Mouse (Mus musculus) kidney, adult 2 months (tissue): ENCODE data around the gene Cd34. TPM values are rescaled to one million over a fixed set of nuclear protein-coding genes. Genes with fewer than 3 reads are reported as not detected.
A peak's percentile ranks its signal among the peaks of the same experiment; 100 is the strongest.

Source experiments
- DNase-seq: peaks from one replicate; pipeline ENCODE4 v3.0.0; 2021
- H3K27ac ChIP-seq: fragments of 200-500 bp; 2 replicates; pipeline ENCODE4 v1.5.1; 2012; ENCODE audit warnings: low read depth, low read length, control low read depth, inconsistent platforms; ENCODE audit not compliant: insufficient read depth
- H3K27me3 ChIP-seq: fragments of 200-500 bp; replicated peaks from 2 replicates; pipeline ENCODE4 v1.6.1; 2012; ENCODE audit warnings: mild to moderate bottlenecking, moderate library complexity, low read length, inconsistent platforms; ENCODE audit not compliant: control insufficient read depth, insufficient read depth
- H3K36me3 ChIP-seq: fragments of 200-500 bp; 2 replicates; pipeline ENCODE4 v1.6.1; 2012; ENCODE audit warnings: mild to moderate bottlenecking, moderate library complexity, low read length, inconsistent platforms; ENCODE audit not compliant: control insufficient read depth, insufficient read depth
- H3K4me1 ChIP-seq: fragments of 200-500 bp; 2 replicates; pipeline ENCODE4 v1.6.1; 2011; ENCODE audit warnings: low read length; ENCODE audit not compliant: control insufficient read depth, insufficient read depth
- H3K4me3 ChIP-seq: fragments of 200-500 bp; 2 replicates; pipeline ENCODE4 v1.5.1; 2011; ENCODE audit warnings: mild to moderate bottlenecking, low read depth, low read length, control low read depth; ENCODE audit not compliant: insufficient read depth
- CTCF ChIP-seq: fragments of 200-500 bp; conservative IDR thresholded peaks from 2 replicates; pipeline ENCODE4 v1.5.1; 2011; ENCODE audit warnings: low read depth, mild to moderate bottlenecking, control low read depth, low read length, moderate library complexity, mixed read lengths; ENCODE audit not compliant: insufficient read depth, insufficient read length
- POLR2A ChIP-seq: fragments of 200-500 bp; IDR thresholded peaks from one replicate; pipeline ENCODE4 v1.6.1; 2011; ENCODE audit warnings: low read depth, low read length, control low read depth
- WGBS: fragments of 180-500 bp; shearing (Covaris S2); methylation state at CpG from one replicate; pipeline ENCODE4 v1.1.7; 2018; 5-methylcytosine and 5-hydroxymethylcytosine counted together
- polyA plus RNA-seq: library from polyadenylated mRNA; depleted of rRNA; stranded (reverse); fragments of >200 nt; gene quantifications from 2 replicates; pipeline ENCODE4 v1.2.3, GENCODE M21; 2012

Cd34 gene
- polyA plus RNA-seq, 1 experiment = 37.5 TPM

DNA sequence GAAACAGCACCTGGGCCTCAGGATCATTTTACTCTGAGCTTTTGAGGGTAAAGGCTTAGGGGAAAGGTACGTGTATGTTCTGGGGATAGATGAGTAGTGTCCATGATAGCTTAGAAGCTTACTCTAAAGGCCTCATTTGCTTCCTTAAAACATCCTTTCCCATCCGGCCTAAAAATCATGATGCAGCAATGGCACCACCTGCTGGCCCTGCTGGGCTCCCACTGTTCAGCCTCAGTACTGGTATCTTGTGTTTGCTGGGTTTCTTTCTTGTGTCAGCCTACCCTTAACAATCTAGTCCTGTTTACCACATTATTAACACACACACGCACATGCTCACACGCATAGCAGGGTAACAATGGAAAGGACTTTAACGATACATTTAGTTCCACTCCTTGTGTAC, 23.6 kb downstream of the Cd34 start:
- Histone ChIP-seq H3K4me1 (no peaks in the 10 kb centered on the region; the same call in 1 of the 2 replicates), H3K27ac (no peak overlapping the region), H3K27me3 (no peaks in the 10 kb centered on the region), H3K36me3 (no peaks in the 10 kb centered on the region), H3K4me3 (no peak overlapping the region)
- no peak for TF ChIP-seq POLR2A
- peak; percentile 96 for TF ChIP-seq CTCF
- WGBS = 31% methylated on average over 5 of the region's 5 CpGs
- DNase-seq = peak; percentile 74

DNA sequence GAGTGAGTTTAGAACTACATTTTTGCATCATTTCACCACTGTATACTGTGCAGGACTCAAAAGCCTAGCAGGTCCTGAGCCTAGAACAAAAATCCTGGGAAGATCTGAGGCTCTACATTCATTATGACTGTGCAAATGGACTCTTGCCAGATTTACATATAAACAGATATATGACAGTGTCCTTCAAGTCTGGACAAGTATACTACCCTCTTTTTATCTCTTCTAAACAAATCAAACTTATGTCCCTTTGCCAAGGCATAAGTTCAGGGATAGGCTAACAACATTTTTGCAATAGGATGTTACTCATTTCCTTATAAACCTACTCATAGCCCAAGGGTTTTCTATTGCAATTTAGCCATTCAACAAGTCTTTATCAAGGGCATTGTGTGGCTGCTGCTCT, 24.1 kb downstream of the Cd34 start:
- TF ChIP-seq CTCF (no peak), POLR2A (no peak)
- Histone ChIP-seq H3K27me3 (no peaks in the 10 kb centered on the region), H3K36me3 (no peaks in the 10 kb centered on the region), H3K4me1 (no peaks in the 10 kb centered on the region), H3K27ac (no peak overlapping the region), H3K4me3 (no peak overlapping the region)
- no peak for DNase-seq

DNA sequence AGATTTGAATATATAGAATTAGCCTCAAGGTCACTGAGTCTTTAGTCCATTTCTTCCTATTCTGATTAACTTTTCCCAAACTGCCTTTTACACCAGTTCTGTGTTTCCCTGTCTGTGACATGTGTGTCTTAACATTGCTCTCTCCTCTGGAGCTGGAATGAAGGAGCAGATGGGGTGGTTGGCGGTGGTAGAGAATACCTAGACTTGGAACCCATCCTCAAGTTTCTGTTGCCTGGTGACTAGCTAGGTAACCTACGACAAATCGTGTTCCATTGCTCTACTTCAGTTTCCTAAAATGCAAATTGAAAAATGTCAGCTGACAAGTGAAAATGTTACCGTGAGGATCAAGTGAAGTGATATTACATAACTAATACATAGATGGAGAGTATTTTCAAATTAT, 33.4 kb downstream of the Cd34 start:
- Histone ChIP-seq H3K27me3 (no peaks in the 10 kb centered on the region), H3K4me3 (no peak overlapping the region), H3K4me1 (peaks cover under 1% of the 10 kb centered on the region; the same call in 1 of the 2 replicates), H3K27ac (no peak overlapping the region), H3K36me3 (no peaks in the 10 kb centered on the region)
- TF ChIP-seq POLR2A (no peak), CTCF (no peak)
- DNase-seq = no peak
- 90% methylated on average over 4 of the region's 4 CpGs for WGBS

DNA sequence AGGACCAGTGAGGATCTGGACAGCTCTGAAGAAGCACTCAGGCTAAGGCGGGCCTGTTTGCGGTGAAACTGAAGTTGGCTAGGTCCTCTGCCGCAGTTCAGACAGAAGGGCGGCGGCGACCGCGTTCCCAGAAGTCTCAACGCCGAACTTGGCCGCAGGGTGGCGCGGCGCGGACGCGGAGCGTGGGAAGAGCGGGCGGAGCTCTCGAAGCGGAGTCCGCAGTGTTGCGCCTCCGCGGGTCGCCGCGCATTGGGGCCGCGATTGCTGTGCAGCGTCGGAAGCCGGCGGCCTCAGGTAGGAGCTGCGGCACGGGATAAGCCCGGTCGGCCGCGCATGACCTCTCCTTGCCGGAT, 37.5 kb downstream of the Cd34 start:
- Histone ChIP-seq H3K4me1 (peaks cover 12% of the 10 kb centered on the region; the same call in 1 of the 2 replicates), H3K27me3 (no peaks in the 10 kb centered on the region), H3K4me3 (peak overlapping the region; percentile 83), H3K27ac (peak overlapping the region; percentile 91), H3K36me3 (no peaks in the 10 kb centered on the region)
- peak; percentile 95 for DNase-seq
- peak; percentile 45 for TF ChIP-seq POLR2A
- TF ChIP-seq CTCF = peak; percentile 80
- under 1% methylated on average over 42 of the region's 42 CpGs for WGBS

DNA sequence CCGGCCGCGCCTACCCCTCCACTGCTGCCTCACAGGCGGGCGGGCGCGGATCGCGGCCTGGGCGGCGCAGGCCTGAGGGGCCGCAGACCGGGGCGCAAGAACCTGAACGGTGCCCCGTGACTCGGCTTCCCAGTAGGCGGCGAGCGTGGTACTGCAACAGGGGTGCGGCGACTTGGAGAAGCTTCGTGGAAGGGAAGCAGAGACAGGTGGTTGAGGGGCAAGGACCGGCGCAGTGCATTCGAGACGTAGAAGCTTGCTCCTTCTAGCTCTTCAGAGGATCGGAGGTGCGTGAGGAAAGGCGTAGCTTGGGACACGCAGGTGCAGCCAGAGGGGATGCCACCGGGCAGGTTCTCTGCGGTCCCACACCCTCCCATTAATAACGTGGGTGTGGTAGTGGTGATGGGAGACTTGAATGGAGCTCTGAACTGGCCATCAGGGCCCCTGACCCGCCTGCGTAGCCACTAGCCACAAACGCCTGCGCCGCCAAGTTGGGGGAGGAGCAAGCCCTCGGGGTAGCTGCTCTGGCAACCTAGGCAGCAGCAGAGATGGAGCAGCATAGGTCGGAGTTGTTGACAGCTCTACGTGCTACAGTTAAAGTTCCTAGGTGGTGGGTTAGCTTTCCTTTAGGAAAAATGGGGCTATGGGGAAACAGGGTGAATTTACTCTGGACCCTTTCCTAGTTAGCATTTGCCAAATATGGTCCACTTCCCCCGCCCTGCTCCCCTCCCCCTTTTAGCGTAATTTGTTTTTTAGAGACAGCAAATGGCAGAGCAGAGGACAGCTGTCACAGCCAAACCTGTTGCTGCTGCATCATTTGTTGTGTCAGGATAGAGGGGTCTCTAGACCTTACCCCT, 38.1 kb downstream of the Cd34 start:
- WGBS = 2% methylated on average over 44 of the region's 44 CpGs
- peak overlapping the region; percentile 91 for H3K27ac ChIP-seq
- DNase-seq = peak; percentile 90
- TF ChIP-seq POLR2A (no peak), CTCF (peak; percentile 33; the same call in 1 of the 2 replicates)
- peak overlapping the region; percentile 83 for H3K4me3 ChIP-seq
- H3K36me3 ChIP-seq = no peaks in the 10 kb centered on the region
- H3K4me1 ChIP-seq = peaks cover 14% of the 10 kb centered on the region; the same call in 1 of the 2 replicates
- no peaks in the 10 kb centered on the region for H3K27me3 ChIP-seq

DNA sequence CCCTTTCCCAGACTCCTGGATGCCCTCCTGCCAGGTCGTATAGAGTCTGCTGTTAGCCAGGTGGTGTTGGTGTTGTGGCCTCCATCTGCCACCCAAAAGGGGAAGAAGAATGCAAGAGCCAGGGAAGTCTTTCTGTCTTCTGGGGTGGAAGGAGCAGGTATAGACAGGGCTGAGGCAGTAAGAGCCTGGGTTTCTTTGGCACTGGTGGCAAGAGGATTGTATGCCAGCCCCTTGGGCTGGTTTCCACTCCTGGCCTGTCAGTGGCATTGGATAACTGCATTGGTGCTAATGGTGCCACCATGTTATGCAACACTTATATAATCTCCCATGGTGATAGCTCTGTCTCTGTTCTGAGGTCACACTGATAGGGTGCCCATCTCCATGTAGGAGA, 38.7 kb downstream of the Cd34 start:
- DNase-seq = peak; percentile 36
- 17% methylated on average over 1 of the region's 1 CpGs for WGBS
- Histone ChIP-seq H3K27me3 (no peaks in the 10 kb centered on the region), H3K4me1 (peaks cover 17% of the 10 kb centered on the region; the same call in 1 of the 2 replicates), H3K27ac (peak overlapping the region; percentile 14; the same call in 1 of the 2 replicates), H3K36me3 (no peaks in the 10 kb centered on the region), H3K4me3 (peak overlapping the region; percentile 83)
- TF ChIP-seq POLR2A = no peak
- no peak for TF ChIP-seq CTCF

DNA sequence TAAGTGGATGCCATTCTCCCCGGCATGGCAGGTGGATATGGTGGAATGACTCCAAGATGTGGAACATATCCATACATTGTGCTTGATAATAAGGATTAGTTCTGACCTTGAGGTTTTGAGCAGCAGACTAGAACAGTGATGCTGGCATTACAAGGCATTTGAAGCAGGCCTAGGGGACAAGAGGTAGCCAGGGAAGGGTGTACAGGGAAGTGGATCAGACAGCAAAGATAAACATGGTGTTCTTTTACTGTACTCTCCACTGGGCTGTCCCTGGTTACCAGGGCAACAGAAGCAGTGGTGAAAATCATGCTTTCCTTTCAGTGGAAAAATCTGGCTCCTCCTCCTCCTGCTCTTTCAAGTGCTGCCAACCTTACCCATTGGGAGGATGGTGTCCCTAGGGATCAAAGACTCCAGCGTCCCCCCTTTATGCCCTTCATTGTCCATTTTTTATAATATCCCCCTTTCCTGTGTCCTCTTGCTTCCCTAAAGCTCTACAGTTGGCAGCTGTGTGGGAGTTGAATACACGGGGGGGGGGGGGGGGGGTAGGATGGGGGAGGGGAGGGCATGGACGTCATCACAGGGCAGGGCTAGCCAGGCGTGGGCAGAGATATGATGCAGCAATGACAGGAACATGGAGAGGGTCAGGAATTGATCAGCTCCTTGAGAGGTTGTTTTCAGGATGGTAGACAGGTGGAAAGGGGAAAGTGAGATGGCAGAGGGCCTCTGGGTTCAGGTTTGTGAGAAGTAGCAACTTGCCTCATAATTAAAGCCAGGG, 39.5 kb downstream of the Cd34 start:
- Histone ChIP-seq H3K4me1 (peaks cover 20% of the 10 kb centered on the region), H3K4me3 (no peak overlapping the region), H3K36me3 (no peaks in the 10 kb centered on the region), H3K27ac (peak overlapping the region; percentile 14; the same call in 1 of the 2 replicates), H3K27me3 (no peaks in the 10 kb centered on the region)
- WGBS = 25% methylated on average over 5 of the region's 5 CpGs
- TF ChIP-seq CTCF = no peak
- TF ChIP-seq POLR2A = no peak
- peak; percentile 57 for DNase-seq
